Mouse (Mus musculus) CD8-positive naive resting alpha-beta T cell, adult 2 months (primary cell): ENCODE measurements around the gene Camk2n1.

Source experiments
- DNase-seq, 2 experiments: peaks; one replicate each; pipeline ENCODE4 v3.0.0; 2022; ENCODE audit warnings: low read depth in 2 of 2, low spot score in 2 of 2

Gene Camk2n1

DNA sequence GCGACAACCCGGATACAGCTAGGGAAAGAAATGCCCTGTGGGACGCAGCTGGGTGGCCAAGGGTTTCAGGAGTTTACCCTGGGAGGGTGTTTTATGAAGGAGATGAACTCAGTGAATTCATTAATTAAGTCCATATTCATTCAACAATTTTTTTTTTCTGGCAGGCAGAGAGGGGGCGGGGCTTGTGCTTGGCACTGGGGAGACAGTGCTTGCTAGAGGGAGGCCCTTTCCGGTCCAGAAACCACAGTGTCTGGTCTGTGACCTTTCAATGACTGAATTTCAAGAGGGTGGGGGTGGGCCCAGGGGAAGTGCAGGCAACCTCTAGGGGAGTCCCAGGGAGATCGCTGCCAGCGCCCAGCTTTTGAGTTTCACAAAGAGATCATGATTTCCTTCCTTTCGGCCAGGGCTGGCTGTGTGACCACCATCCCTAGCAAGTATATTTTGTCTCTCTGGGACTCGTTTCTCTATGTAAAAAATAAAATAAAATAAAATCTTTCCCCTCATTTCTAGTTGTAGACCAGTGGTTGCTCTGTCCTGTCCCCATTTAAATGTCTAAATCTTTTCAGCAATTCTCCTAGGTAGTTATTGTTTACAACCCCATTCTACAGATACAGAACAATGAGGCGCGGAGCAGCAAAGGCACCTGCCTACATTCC is 9.8 kb downstream of the Camk2n1 start:
- no peak for DNase-seq

DNA sequence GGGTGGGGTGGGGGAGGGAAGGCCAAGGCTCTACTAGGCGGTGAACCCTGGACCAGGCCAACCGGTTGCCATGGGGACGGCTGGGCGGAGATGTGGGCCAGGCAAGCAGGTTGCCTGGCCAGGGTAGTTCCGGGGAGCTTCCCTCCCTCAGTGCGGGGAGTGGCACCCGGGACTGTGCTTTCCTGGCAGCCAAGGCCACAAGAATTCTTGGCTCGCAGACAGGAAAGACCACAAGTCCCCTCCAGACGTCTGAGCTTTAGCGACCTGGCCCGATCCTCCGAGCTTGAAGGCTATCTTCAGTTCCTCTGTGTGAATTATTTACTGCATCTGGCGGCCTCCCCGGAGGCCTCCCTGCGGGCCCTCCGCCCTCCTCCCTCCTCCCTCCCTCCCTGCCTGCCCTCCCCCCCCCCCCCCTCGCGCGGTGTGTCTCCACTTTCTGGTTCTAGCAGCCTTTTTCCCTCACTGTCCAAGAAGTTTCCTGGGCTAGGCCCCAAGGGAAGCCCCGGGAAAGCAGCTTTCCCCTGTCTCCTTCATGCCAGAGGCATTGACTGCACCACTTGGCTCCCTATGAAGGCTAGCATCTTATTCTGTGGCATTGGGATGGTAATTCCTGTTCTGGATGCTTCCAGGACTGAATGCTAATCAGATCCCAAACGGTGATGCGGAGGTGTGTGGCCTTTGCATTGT is 10.7 kb downstream of the Camk2n1 start:
- DNase-seq = no peak

DNA sequence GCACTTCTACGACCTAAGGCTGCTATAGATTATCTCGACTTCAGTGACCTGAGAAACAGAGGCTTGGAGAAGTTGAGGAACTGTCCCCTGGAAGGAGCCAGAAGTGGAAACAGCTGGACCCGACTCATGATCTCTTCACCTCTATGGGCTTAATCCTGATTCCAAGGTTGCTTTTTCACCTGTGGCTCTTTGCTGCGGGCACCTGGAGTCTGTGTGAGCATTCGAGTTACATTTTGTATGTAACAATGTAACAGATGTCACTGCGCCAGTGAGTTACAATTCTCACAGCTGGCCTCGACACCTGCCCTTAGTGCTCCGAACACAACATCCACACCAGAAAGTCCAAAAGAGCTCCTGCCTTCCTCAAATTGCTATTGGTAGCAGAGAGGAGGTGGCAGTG is 11.3 kb downstream of the Camk2n1 start:
- DNase-seq = no peak

DNA sequence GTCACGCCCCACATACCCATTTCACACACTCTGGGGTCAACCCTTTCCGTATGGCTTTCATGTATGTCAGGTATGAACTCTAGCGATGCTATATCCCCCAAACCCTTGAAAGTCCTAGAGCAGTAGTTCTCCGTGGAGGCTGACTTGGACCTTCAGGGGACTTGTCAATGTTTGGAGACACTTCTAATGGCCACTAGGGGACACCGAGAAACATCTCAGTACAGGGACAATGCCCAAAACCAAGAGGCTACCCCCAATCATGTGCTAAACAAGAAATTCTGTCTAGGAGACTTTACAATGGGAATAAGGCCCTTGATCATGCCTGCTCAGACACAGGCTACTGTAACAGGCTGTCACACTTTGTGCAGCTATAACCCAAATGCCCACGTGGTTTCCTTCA is 12.6 kb downstream of the Camk2n1 start:
- DNase-seq = no peak

DNA sequence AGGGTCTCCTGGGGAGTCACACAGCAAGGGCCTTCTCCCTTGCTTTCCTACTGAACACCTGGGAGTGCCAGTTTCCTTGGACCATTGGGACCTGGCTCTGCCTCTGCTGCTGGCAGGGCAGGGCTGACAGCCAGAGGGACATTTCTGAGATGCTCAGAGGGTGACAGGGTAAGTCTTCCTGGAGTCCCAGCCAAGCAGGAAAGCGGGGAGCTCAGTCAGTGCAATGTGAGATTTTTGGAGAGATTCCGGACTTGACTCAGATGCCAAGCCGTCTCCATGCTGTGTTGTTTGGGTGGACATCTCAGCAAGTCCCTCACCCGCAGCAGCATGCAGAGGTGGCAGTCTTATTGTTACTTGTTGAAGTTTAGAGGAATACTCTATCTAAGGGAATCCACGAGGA is 13.3 kb downstream of the Camk2n1 start:
- no peak for DNase-seq

DNA sequence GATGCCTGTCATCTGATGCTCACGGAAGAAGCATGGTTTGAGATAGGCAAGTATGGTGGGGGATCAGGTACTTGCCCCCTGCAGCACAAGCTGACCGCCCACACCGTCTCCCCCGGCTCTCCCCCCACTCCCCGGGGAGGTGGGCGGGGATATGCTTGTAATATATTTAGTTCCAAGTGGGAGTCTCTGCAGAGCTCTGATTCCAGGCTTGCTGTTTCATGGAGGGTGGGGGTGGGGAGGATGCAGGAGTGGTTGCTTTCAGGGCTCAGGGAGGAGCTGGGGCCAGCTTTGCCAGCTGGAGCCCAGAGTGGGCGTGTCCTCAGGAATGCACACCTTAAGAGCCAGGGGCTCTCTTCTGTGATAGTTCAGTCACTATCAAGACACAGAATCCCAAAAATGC is 15.0 kb downstream of the Camk2n1 start:
- DNase-seq = no peak

DNA sequence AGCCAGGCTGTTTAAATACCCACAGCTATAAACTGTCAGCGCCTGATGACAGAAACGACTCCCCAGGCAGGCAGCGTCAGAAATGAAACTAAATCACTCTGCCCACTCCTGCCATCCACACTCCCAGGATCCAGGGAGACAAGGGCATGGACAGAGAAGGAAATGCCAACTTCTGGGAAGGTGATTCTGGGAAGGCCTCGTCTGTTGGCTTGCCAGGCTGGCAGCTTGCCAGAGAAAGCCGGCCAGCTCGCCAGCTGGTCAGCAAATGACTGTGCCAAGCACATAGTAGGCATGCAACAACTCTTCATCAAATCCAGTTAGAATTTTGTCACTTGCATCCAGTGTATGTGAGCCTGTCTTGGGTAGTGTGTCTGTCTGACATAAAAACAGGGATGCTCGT is 17.1 kb downstream of the Camk2n1 start:
- no peak for DNase-seq

DNA sequence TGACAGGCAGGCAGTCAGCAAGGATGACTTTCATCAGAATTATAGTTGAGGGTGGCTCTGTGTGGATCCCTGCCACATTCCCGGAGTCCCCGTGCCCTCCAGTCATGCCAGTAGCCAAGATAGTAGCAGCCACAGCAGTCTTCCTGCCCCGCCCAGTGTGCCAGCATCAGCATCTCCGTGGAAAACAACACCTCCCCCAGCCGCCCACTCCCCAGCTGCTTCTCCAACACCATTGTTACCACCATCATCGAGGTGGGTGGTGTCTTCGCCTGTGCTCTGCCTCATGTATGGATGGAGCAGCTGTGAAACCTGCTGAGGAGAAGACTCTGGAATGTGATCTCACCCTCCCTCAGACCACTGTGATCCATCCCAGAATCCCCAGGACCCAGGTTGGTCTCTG is 25.5 kb downstream of the Camk2n1 start:
- DNase-seq = no peak

DNA sequence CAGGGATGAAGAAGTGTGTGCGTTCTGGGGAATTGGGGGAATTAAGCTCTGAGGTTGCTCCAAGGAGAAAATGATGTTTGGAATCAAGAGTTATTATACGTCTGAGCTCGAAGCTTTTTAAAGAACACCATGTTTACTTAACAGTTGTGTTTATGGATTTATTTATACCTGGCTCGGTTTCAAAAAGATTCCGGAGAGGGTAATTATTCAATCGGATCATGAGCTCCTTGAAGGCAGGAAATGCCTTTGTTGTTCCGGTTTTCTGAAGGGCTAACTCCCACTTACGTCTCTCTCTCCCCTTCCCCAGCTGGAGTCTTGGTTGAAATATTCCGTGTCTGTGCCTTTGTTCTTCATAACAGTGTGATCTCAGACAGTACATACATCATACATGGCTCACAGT is 26.8 kb downstream of the Camk2n1 start:
- no peak for DNase-seq

DNA sequence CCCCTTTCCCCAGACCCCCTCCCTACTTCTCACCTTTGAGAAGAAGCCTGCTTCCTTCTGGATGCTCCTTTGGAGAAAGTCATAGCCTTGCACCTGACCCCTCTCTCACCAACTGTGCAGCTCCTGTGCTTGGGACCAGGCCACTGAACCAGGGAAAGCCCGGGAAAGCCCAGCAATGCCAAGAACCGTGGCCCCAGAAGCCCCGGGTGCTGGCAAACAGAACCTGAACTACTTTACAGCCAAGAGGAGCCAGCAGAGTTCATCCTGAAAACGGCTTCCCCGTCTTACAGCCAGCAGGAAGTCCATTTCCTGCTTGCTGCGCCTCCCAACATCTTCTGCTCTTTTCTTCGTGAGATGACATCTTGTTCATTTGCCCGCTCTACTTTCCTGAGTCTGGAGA is 28.6 kb downstream of the Camk2n1 start:
- no peak for DNase-seq

DNA sequence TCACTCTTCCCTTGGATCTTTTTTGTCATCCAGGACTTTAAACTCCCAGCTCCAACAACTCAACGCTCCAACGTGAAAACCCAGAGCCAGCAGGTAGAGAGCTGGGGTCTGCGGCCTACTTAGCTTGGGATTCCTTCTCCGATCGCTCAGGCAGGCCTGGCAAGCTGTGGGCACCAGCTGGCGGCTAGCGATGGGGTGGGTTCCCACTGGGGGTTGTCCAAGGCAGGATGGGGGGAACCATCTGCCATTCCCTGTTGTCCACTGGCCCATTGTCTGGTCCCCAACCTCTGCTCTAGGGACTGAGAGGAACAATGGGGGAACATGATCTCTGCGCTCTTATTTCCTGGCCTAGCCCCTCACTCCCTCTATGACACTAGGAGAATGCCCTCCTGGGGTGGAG is 34.1 kb downstream of the Camk2n1 start:
- no peak for DNase-seq

DNA sequence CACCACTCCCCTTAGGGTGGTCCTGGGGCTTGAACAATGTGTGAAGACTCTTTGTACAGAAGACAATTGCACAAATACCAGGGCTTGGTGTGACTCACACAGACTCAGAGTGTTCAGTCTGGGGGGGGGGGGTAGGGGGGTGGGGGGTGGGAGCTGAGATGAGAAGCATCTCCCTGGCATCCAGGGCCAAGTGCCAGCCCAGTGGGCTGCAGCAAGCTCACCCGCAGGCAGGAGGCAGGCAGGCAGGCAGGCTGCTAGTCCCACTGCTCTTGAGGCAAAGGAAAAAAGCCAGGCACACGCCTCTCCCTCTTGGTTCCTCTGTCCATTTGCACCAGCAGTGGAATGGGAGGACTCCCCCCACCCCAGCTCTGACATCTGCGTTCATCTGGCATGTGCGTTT is 37.0 kb downstream of the Camk2n1 start:
- no peak for DNase-seq

DNA sequence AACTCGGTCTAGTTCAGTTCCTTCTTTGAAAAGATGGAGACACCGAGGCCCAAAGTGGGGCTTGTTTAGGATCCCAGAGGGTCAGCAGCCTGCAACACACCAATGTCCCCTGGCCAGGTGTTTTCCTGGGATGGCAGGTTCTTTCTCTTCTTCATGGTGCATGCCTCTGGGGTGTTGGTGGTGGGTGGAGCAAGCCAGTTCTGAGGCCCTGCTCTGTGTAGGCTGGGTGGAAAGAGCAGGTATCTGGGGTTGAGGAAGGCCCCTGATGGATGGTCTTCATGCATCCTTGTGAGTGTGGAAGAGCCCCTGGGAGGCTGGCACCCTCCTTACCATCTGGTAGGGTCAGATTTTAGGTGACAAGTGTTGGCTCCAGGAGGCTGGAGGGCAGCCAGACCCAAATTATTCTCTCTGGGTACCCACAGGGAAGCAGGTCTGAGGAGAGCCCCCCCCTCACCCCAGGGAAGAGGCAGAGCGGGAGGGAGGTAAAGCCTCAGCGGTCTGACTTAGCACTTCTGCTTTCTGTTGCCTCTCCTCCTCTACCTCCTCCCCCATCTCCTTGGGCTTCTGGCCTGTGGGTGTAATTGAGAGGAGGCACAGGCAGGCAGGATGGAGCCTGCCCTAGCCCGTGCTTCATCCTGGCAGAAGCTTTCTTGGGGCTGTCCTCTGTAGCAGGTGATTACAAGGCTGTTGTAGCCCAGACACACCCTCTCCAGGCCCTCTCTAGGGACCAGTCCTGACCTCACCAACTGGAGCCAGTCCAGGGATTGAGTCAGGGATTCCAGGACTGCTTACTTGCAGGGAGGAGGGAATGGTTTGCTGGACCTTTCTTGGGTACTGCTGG is 39.3 kb downstream of the Camk2n1 start:
- no peak for DNase-seq

DNA sequence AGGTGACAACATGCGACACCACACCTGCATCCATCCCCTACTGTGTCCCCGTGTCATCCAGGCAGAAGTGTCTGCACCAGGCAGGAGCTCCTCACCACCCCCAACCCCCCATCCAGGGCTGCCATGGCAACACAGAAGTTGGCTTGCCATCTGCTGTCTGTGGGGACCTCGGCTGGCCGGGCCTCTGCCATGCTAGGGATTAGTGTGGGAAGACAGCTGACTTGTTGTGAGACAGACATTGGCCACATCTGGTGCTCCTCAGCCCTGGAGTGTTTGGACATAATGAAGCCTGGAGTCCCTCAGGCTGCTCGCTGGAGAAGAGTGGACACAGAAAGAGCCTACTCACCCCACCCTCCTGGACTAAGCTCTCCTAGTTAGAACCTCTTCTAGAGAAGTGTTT is 40.8 kb downstream of the Camk2n1 start:
- no peak for DNase-seq

DNA sequence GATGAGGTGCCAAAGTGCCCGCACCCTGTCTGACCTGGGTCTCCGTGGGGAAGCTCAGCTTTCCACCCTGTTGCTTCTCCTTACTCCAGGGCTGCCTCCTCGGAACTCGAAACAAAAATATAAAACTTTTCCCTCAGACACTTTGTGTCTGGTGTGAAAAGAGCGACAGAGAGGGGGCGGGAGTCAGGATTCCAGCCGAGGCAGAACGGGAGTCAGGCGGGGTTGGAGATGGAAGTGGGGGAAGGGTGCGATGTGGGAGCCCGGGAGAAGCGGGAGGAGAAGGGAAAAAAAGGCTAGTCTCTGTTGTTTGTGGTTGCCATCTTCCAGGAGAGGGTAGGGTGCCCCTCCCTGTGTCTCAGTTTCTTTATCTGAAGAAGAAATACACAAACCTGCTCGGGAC is 41.7 kb downstream of the Camk2n1 start:
- DNase-seq = no peak

DNA sequence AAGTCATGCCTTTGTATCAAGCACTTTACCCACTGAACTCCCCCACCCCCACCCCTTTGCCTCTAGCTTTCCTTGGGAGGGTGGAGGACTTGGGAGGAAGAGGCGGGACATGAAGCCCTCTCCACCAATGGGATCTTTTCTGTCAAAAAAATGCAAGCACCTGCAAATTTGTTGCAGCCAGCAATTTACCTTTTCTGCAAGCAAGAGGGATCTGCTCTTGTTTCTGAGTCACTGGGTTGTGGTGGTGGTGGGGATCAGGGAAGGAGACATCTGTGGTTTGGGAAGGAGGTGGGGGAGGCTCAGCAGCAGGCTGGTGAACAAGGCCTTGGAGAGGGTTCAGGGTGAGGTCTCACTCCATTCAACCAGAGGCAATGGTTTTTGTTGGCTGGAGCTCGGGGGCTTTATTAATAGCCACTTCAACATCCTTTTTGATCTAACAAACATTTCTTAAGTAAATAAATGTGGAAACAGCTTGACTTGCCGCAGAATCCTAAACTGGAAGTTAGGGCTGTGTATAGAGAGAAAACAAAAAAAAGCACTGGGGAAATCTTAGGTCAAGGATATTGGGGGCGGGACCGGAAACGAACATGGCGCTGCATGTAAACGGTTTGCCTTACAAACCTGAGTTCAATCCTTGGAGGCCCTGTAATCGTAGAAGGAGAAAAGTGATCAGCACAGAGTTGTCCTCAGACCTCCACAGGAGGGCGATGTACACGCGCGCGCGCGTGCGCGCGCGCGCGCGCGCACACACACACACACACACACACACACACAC is 42.8 kb downstream of the Camk2n1 start:
- DNase-seq = no peak

DNA sequence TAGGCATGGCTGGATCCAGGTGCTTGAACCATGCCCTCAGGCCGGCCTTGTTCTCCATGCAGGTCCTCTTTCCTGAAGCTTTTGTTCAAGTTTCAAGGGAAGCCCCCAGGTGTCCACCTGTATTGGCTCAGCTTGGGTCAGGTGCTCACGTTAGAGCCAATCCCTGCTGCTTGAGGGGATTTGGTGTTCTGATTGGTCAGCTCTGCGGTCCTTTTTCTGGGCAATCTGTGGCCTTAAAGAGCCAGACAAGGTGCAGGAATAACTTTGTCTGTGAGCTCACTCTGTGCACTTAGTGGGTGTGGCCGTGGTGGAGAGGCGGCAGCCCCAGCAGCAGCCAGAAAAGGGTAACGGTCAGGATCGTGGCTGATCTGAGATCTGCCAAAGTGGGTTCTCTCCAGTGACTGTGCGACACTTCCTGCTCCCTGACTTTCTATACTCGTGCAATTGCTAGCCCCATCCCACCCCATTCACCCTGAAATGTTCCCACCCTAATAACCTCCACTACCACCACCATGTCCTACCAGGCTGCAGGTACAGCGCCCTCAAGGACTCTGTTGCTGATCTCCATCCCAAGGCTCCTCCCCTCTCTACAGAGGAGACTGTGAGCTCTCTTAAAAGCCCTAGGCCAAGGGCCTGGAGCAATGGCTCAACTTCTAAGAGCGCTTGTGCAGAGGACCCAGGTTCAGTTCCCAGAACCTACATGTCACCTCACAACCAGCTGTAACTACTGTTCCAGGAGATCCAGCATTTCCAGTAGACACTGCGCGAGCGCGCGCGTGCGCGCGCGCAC is 45.9 kb downstream of the Camk2n1 start:
- DNase-seq = no peak

DNA sequence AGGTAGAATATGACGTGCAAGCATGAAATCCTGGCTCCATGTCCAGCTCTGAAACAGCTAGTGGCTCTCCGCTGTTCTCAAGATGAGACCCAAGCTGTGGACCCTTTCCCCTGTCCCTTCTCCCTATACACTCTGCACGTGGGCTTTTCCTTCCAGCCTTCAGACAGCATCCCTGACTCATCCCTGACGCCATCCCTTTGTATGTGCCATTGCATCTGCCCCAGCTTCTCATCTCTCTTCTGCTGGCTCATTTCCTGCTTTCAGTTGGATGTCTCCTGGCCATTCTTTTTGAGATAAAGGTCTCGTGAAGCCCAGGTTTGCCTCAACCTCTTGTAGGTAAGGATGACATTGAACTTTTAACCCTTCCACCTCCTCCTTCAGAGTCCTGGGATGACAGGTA is 46.9 kb downstream of the Camk2n1 start:
- no peak for DNase-seq

DNA sequence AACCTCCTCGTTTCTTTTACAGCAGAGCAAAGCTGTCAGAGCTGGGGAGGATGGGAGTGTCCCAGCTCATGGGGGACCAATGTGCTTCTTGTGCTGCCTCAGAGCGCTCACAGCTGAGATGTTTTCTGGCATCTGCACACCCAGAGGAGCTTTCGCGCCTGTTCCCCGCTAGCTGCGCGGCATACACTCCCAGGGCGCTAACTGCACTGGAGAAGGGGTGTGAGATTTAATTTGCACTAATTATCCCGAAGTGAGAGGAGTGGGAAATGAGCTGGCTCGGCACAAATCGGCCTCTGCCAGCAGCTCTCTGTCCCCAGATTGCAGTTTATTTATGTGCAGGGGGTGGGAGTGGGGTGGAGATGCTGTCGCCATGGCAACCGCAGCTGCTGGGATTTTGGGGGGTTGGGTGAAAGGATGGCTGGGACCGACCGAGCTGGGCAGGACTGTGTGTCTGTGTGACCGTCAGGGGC is 50.6 kb downstream of the Camk2n1 start:
- DNase-seq = no peak

DNA sequence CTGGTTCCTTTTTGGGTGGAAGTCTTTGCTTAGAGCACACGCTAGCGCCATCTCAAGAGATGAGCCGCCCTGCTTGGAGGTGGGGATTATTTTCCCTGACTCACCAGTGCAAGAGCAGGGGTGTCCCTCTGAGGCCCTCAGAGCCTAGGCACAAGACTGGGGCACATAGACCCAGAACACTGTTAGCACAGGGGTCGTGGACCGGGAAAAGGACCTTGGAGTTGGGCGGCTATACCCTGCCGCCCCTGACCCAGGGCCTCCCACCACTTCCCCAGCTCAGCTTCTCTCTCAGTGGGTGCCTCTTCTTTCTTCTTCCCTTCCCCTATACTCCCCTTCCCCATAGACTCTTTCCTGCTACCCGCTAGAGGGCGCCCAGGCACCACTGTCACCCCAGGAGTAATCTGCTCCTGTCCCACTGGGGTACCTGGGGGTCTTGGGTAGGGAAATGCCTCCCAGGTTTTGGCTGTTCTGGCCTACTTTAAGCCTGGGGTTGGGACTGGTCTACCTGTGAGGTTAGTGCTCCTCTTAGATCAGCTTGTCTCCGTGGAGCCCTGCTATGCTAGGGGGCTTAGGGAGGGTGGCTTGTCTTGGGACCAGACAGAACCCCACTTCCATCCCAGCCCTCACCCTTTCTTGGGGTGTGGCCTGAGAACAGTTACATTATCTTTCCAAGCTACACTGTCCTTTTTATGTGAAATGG is 51.2 kb downstream of the Camk2n1 start:
- DNase-seq = no peak
